Mouse (Mus musculus): ENCODE results near the gene Ubald2. TPM values are rescaled to one million over a fixed set of nuclear protein-coding genes. Genes with fewer than 3 reads are reported as not detected.
"Not testable (repeated sequence)": the region's sequence is repeated elsewhere in the genome, so short reads cannot be mapped to it uniquely, and the experiment has no call there.

The Ubald2 gene
- polyA plus RNA-seq, 1 experiment from 2014 or later, result 39.6 TPM

DNA sequence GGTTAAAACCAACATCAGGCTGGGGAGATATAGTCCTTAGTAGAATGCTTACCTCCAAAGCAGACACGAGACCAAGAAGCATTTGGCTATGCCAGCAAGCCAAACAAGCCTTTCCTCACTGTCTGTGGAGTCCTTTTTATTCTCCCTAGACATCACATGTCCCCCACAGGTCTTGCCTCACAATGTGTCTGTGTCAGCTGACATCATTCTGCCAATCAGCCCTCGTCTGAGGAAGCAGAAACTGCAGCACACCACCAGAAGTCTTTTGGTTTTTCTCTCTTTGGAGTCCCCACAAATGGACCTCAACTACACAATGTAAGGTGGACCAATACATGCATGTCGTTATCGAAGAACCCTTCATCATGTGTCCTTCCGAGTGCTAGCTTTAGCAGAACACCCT lies 16.8 kb upstream of the Ubald2 start:
- H3K9ac ChIP-seq, result no peak overlapping the region
- ATAC-seq (ENCODE audit: insufficient number of reproducible peaks, low FRiP score, low TSS enrichment, low read depth), result no peak
- H3K4me3 ChIP-seq (replicated peaks), result no peak overlapping the region
- H3K27me3 ChIP-seq, result 0 out of 2 replicates have a peak, but pooled peaks cover 2% of the 10 kb centered on the region
- H3K4me2 ChIP-seq (replicated peaks), result no peak overlapping the region
- no peaks in the 10 kb centered on the region for H3K9me3 ChIP-seq (replicated peaks)
- H3K27ac ChIP-seq (replicated peaks), result peak overlapping the region; percentile 48; the same call in 1 of the 2 replicates
- H3K4me1 ChIP-seq, result peaks cover 33% of the 10 kb centered on the region
- no peaks in the 10 kb centered on the region for H3K36me3 ChIP-seq
- 90% methylated on average over 5 of the region's 5 CpGs for WGBS

- 9% methylated on average over 2 of the region's 2 CpGs for WGBS
- peak overlapping the region; percentile 89 for H3K27ac ChIP-seq (replicated peaks)
- peaks cover 25% of the 10 kb centered on the region for H3K4me1 ChIP-seq
- ATAC-seq (ENCODE audit: insufficient number of reproducible peaks, low FRiP score, low TSS enrichment, low read depth), result peak; percentile 82
- no peaks in the 10 kb centered on the region for H3K27me3 ChIP-seq
- H3K4me3 ChIP-seq (replicated peaks), result no peak overlapping the region
- no peaks in the 10 kb centered on the region for H3K36me3 ChIP-seq
- no peaks in the 10 kb centered on the region for H3K9me3 ChIP-seq (replicated peaks)
- no peak overlapping the region for H3K9ac ChIP-seq
- H3K4me2 ChIP-seq (replicated peaks), result no peak overlapping the region
Measured at GRCm38 (mm10) chr11:116418194-116418840, 15.6 kb upstream of the Ubald2 start.

- H3K9me3 ChIP-seq (replicated peaks), result no peaks in the 10 kb centered on the region
- H3K36me3 ChIP-seq, result no peaks in the 10 kb centered on the region
- H3K27me3 ChIP-seq, result no peaks in the 10 kb centered on the region
- H3K4me2 ChIP-seq (replicated peaks), result no peak overlapping the region
- WGBS, result 37% methylated on average over 6 of the region's 6 CpGs
- ATAC-seq (ENCODE audit: insufficient number of reproducible peaks, low FRiP score, low TSS enrichment, low read depth), result no peak
- no peak overlapping the region for H3K4me3 ChIP-seq (replicated peaks)
- peaks cover 23% of the 10 kb centered on the region for H3K4me1 ChIP-seq
- H3K9ac ChIP-seq, result no peak overlapping the region
- H3K27ac ChIP-seq (replicated peaks), result peak overlapping the region; percentile 89
Measured at GRCm38 (mm10) chr11:116418841-116419462, 14.9 kb upstream of the Ubald2 start.

DNA sequence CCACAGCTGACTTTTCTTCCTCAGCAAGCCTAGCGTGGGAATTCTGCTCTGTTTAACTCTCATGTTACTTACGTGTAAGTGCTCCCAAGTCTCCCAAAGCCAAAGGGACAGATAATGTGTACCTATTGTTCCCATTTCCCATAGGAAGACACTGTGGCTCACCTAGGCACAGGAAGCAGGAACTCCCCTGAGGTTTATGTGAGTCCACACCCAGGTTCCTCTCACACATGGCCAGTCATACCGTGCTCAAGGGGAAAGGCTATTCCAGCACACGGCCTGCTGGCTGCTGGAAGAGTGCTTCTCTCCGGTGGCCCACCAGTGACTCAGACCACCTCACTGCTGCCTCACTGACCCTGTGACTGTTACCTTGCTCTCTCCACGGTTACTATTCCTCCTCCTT lies 12.8 kb upstream of the Ubald2 start:
- no peak overlapping the region for H3K4me2 ChIP-seq (replicated peaks)
- H3K27me3 ChIP-seq, result no peaks in the 10 kb centered on the region
- H3K9me3 ChIP-seq (replicated peaks), result no peaks in the 10 kb centered on the region
- no peak overlapping the region for H3K9ac ChIP-seq
- peaks cover 22% of the 10 kb centered on the region for H3K4me1 ChIP-seq
- 58% methylated on average over 6 of the region's 6 CpGs for WGBS
- H3K4me3 ChIP-seq (replicated peaks), result no peak overlapping the region
- no peak for ATAC-seq (ENCODE audit: insufficient number of reproducible peaks, low FRiP score, low TSS enrichment, low read depth)
- H3K27ac ChIP-seq (replicated peaks), result no peak overlapping the region
- H3K36me3 ChIP-seq, result no peaks in the 10 kb centered on the region

- Histone ChIP-seq H3K27me3 (no peaks in the 10 kb centered on the region), H3K27ac (replicated peaks) (no peak overlapping the region), H3K4me1 (peaks cover 15% of the 10 kb centered on the region), H3K9ac (no peak overlapping the region), H3K4me2 (replicated peaks) (no peak overlapping the region), H3K9me3 (replicated peaks) (no peaks in the 10 kb centered on the region), H3K4me3 (replicated peaks) (no peak overlapping the region), H3K36me3 (no peaks in the 10 kb centered on the region)
- no peak for ATAC-seq (ENCODE audit: insufficient number of reproducible peaks, low FRiP score, low TSS enrichment, low read depth)
- WGBS, result 82% methylated on average over 2 of the region's 2 CpGs
Measured at GRCm38 (mm10) chr11:116422562-116422961, 11.3 kb upstream of the Ubald2 start.

- WGBS, result 77% methylated on average over 6 of the region's 6 CpGs
- H3K36me3 ChIP-seq, result no peaks in the 10 kb centered on the region
- peaks cover 9% of the 10 kb centered on the region for H3K4me1 ChIP-seq
- H3K9me3 ChIP-seq (replicated peaks), result no peaks in the 10 kb centered on the region
- no peak overlapping the region for H3K4me2 ChIP-seq (replicated peaks)
- no peak overlapping the region for H3K9ac ChIP-seq
- ATAC-seq (ENCODE audit: insufficient number of reproducible peaks, low FRiP score, low TSS enrichment, low read depth), result no peak
- no peaks in the 10 kb centered on the region for H3K27me3 ChIP-seq
- H3K4me3 ChIP-seq (replicated peaks), result no peak overlapping the region
- no peak overlapping the region for H3K27ac ChIP-seq (replicated peaks)
Measured at GRCm38 (mm10) chr11:116423214-116423613, 10.7 kb upstream of the Ubald2 start.

DNA sequence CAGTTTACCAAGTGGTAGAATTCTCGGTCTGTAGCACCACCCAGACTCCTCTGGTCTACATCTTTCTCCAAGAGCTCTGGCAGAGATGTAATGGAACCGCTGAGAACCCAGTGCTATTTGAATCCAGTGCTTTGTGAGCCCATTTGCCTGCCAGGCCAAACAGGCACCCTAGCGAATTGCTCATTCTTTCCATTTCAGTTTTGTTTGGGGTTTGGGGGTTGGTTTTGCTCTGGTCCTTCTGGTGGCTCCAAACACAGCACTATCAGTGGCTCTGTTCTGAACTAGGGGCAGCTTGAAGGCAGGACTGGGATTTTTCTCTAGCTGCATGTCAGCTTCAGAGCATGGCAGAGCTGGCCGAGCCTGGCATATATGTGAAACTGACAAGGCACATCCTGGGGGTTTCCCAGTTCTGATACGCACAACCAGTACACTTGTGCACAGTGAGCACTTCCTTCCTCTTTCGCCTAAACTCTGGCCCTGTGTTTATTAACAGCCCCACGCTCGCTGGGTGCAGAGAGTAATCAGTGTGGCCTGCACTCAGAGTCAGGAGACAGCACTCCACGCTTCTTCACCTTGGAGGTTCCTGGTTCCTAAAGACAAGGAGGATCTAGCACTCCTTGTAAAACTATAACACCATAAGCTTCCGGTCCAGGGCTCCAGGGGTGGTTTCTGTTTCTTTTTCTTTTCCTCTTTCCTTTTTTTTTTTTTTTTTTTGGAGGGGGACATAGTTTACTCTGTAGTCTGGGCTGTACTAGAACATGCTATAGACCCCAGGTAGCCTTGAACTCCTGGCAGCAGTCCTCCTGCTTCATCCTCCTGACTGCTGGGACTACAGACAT lies 9.9 kb upstream of the Ubald2 start:
- H3K27me3 ChIP-seq, result no peaks in the 10 kb centered on the region
- WGBS, result 76% methylated on average over 10 of the region's 10 CpGs
- H3K27ac ChIP-seq (replicated peaks), result no peak overlapping the region
- peaks cover under 1% of the 10 kb centered on the region for H3K4me1 ChIP-seq
- H3K36me3 ChIP-seq, result no peaks in the 10 kb centered on the region
- no peak overlapping the region for H3K9ac ChIP-seq
- no peak for ATAC-seq (ENCODE audit: insufficient number of reproducible peaks, low FRiP score, low TSS enrichment, low read depth)
- H3K4me2 ChIP-seq (replicated peaks), result no peak overlapping the region
- no peak overlapping the region for H3K4me3 ChIP-seq (replicated peaks)
- H3K9me3 ChIP-seq (replicated peaks), result no peaks in the 10 kb centered on the region

GRCm38 (mm10) chr11:116424621-116425407 lies 9.1 kb upstream of the Ubald2 start:
- 49% methylated on average over 8 of the region's 8 CpGs for WGBS
- H3K4me3 ChIP-seq (replicated peaks), result no peak overlapping the region
- no peak overlapping the region for H3K27ac ChIP-seq (replicated peaks)
- ATAC-seq (ENCODE audit: insufficient number of reproducible peaks, low FRiP score, low TSS enrichment, low read depth), result no peak
- H3K9me3 ChIP-seq (replicated peaks), result no peaks in the 10 kb centered on the region
- H3K36me3 ChIP-seq, result no peaks in the 10 kb centered on the region
- no peaks in the 10 kb centered on the region for H3K27me3 ChIP-seq
- 0 out of 2 replicates have a peak, but pooled peaks cover 5% of the 10 kb centered on the region for H3K4me1 ChIP-seq
- H3K9ac ChIP-seq, result no peak overlapping the region
- H3K4me2 ChIP-seq (replicated peaks), result no peak overlapping the region

DNA sequence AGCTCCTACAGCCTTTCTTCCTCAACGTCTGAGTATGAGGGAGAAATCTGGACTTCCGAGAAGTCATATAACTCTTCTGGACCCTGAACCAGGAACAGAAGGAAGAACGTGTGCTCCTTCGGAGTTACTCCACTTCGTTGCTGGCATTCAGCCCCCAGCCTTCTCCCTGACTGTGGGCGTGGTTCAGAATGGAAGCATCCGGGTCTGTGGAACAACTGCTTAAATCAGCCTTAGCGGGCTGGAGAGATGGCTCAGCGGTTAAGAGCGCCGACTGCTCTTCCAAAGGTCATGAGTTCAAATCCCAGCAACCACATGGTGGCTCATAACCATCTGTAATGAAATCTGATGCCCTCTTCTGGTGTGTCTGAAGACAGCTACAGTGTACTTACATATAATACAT lies 7.6 kb upstream of the Ubald2 start:
- H3K4me2 ChIP-seq (replicated peaks); H3K9me3 ChIP-seq (replicated peaks); H3K4me3 ChIP-seq (replicated peaks); ATAC-seq (ENCODE audit: insufficient number of reproducible peaks, low FRiP score, low TSS enrichment, low read depth); H3K27ac ChIP-seq (replicated peaks); H3K27me3 ChIP-seq; H3K9ac ChIP-seq; H3K4me1 ChIP-seq; H3K36me3 ChIP-seq: not testable (repeated sequence)
- WGBS, result 81% methylated on average over 11 of the region's 11 CpGs

DNA sequence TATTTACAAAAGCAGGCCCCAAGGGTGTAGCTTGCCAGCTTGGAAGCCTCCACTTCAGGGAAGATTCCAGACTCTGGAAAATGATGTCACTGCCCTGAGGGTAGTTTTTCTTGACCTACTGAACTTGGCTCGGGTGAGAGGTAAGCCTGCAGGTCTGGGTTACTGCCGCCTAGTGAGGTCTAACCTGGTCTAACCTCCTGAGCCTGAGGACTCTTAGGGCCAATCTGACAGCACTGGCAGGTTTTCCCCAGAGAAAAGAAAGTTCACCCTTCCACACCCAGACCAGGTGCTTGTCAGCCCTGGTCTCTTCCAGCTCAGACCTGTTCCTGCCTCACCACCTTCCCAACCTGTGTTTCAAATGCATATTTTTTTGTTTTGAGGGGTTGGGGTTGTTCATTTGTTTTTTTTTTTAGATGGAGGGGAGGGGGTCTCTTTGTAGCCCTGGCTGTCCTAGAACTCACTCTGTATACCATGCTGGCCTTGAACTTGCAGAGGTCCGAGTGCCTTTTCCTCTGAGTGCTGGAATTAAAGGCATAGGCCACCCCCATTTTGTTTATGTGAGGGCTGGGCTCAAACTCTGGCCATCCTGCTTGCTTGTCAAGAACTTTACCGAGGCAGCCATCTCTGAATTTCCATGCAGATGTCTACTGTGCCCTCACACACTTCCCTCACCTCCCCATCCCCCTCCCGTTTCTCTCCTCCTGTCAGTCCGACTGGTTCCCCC lies 6.9 kb upstream of the Ubald2 start:
- no peak overlapping the region for H3K4me3 ChIP-seq (replicated peaks)
- no peaks in the 10 kb centered on the region for H3K36me3 ChIP-seq
- 51% methylated on average over 6 of the region's 6 CpGs for WGBS
- no peak overlapping the region for H3K27ac ChIP-seq (replicated peaks)
- no peaks in the 10 kb centered on the region for H3K9me3 ChIP-seq (replicated peaks)
- no peak for ATAC-seq (ENCODE audit: insufficient number of reproducible peaks, low FRiP score, low TSS enrichment, low read depth)
- no peak overlapping the region for H3K4me2 ChIP-seq (replicated peaks)
- no peak overlapping the region for H3K9ac ChIP-seq
- H3K27me3 ChIP-seq, result no peaks in the 10 kb centered on the region
- H3K4me1 ChIP-seq, result peaks cover 10% of the 10 kb centered on the region
